Mouse (Mus musculus) heart, postnatal 0 days (tissue): Measurements from ENCODE around the gene Uqcr10.

Source experiments
- CTCF ChIP-seq: IDR thresholded peaks from 2 replicates; pipeline ENCODE4 v1.5.1; 2016; ENCODE audit warnings: antibody characterized with exemption, control low read depth, low read depth
- EP300 ChIP-seq: IDR thresholded peaks from 2 replicates; pipeline ENCODE4 v1.6.1; 2016; ENCODE audit warnings: antibody characterized with exemption, low read depth

- no peak for TF ChIP-seq CTCF
- TF ChIP-seq EP300 = no peak
Measured at GRCm38 (mm10) chr11:4700726-4701125, 3.4 kb downstream of the Uqcr10 start.
